Mouse (Mus musculus) kidney, postnatal 10 days (tissue): ENCODE data around the gene Pgrmc2.

Experiments used
- DNase-seq: peaks from one replicate; pipeline ENCODE4 v3.0.0; 2021; ENCODE audit warnings: mixed read lengths

Pgrmc2 gene

DNA sequence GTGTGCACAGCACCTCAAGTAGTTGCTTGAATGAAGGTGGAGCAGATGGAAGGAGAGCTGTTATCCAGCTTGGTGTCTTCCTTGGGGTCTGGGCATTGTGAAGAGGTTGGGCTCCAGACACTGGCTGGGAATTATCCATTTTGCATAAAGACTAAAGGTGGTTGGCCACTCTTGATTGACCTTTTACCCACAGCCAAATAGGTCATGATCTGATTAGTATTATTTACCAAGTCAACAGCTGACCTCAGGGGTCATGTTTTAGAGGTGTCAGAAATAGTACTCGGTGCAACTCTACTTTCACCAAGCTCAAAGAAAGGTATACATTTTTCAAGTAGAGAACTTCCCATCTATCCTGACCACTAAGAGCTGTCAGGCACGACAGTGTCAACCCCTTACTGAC, 17.5 kb downstream of the Pgrmc2 start:
- DNase-seq: no peak

DNA sequence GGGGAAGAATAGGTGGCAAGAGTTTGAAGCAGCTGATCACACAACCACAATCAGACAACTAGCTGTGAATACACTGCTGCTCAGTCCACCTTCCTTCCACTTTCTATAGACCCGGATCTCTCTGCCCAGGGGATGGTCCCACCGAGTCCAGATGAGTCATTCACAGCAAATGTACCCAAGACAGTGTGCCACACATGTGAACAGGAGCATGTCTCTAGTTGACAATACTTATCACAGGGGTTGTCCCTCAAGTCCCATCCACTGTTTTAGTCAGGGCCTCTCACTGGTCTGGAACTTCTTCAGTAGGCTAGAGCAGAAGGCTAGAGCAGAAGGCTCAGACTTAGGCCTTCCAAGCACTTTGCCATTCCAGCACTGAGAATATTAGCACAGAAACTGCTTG, 20.1 kb downstream of the Pgrmc2 start:
- DNase-seq: no peak

DNA sequence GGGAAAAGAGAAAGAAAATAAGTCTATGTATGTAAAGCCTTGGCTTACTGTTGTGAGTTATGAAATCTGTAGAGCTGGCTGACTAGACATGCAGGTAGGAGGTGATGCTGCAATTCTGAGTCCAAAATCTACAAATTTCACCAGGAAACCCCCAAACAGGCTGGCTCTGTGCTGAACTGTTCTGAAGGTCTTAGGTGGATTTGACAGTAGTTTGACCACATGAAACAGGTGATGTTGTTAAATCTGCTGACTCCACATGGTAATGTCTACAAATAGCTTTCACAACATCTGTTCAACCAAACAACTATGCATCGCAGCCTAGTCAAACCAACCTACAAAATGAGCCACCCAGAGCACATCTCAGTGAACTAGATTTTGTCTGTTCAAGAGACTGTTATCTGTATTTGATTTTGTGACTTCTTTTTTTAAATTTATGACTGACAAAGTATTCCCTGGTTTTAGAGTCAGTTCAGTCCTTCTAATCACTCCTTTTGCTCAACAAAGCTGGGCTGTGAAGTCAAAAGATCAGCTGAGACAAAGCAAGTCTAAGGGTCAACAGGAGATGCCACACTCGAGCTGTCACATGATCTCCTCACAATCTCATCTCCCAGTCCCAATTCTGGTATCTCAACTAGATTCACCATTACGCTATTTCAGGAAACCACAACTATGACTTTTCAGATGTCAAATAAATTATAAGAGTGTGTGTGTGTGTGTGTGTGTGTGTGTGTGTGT, 20.8 kb downstream of the Pgrmc2 start:
- DNase-seq: no peak

DNA sequence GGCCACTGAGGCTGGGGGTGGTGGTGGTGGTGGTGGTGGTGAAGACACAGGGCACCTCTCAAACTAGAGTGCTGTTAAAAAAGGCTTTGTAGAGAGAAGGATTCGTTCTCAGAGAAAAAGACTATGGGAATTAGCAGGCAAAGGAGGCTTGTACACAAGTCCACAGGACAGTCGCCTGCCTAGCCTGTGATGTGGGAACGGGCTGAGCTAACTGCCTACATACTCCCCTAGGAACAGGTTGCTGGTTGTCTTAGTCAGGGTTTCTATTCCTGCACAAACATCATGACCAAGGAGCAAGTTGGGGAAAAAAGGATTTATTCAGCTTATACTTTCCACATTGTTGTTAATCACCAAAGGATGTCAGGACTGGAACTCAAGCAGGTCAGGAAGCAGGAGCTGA, 23.6 kb downstream of the Pgrmc2 start:
- no peak for DNase-seq

DNA sequence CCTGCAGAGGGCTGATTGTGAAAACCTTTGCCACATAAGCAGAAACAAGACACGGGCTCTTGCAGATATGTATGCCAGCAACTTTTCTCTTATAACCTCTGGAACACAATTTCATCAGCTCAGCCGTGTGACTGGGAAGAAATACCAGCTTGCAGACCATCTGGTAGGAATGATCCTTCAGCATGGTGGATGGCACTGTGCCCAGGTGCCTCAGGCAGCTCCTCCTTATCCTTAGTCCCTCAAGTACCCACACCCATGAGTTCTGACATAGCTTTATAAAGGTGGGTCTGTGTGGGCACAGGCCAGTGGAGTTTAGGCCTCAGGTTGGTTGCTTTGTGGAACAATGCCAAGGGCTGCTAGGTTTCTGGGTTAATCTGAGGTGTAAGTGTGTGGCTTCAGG, 24.5 kb downstream of the Pgrmc2 start:
- DNase-seq: peak; percentile 18

DNA sequence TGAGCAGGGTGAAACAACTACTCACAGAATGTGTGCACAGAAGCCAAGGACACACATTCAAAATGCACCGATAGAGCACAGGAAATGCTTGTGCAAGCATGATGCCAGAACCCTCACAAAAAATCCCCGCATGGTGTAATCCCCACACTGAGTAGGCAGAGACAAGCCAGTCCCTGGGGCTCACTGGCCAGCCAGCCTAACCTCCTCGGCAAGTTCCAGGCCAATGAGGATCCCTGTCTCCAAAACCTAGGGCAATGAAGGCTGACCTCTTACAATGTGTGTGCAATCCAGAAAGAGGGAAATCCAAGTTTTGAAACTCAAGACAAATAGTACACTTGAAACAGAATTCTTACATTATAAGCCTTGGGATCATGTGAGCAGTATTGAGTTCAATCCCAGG, 29.5 kb downstream of the Pgrmc2 start:
- DNase-seq: no peak

DNA sequence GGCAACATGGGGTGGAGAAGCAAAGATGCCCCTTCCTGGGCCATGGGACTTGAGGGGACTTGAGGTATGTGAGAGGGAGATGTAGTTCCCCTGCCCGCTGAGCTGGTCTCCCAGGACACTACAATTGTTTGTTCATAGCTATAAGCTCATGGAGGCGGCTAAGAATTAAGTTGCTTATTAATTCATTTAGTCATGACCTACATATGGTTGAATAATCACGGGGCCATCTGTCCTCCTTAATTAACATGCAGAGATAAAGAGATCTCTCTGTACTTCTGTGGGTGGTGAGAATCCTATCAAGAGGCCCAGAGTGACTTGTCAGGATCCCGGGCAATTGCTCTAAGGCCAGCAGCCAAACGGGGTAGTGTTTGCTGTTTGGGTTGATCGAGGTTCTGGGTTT, 35.0 kb downstream of the Pgrmc2 start:
- no peak for DNase-seq

DNA sequence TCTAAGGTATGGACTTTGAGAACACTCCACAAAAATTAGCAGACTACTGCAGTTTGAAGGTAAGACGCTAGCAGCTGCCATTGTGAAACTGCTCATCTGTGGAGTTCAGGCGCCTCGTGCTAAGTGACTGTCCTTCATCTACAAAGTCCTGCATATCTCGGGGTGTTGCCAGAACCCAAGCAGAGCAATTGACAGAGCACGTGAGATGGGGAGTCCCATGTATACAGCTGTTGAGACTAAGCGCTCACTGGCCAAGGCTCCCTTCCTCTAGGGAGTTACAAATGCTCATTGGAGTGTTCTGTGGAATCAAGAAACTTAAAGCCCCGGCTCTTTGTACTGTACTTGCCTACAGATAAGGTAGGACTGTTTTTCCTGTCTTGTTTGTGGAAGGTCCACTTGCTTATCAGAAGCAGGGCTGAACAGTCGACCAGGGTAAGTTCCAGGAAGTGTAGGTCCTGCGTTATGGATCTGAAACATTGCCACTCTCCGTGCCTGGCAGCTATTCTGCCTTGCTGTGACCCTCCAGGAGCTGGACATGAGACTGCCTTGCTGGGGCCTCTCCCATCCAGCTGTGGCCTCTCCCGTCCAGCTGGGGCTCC, 39.0 kb downstream of the Pgrmc2 start:
- no peak for DNase-seq

DNA sequence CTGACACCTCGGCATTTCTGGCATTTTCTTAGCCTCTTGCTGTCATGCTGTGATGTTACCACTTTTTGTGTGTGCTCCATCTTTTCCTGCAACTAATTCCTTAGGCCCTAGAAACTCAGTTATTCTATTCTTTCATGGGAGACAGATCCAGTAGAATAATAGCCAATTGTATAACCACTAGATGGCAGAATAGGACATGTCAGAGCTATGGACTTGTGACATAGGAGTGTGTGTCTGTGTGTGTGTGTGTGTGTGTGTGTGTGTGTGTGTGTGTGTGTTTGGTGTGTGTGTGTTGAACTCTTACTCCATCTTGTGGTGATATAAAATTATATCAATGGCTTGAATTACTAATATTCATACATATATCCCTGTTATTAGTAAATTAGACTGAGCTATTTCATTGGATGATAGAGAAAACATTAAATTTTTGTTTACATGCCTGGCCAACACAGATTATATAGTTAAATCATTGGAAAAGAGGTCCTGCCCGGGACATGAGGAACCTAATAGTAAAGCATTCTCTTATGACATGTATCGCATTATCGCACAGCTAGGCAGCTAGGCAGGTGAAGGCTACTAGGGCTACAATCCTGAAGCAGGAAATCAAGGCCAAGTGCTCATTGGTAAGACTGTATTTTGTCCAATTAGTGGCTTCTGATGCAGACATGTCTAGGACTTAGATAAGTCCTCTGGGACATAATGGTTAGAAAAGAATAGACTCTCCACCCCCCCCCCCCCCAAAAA, 40.5 kb downstream of the Pgrmc2 start:
- peak; percentile 54 for DNase-seq

DNA sequence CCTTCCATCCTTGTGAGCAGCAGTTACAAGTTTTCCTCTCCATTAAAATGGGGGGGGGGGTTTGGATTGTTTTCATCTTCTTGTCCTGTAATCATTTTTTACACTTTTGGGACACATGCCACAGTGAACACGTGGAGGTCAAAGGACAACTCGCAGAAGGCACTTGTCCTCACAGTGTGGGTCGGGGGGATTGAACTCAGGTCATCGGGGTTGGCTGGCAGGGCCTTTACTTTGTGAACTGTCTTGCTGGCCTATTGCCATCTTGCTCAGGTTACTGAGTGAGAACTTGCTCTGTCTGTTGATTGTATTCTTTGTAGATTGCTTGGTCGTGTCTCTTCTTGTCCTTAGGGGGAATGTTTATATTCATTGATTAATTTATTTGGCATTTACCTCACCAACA, 41.6 kb downstream of the Pgrmc2 start:
- DNase-seq: no peak

DNA sequence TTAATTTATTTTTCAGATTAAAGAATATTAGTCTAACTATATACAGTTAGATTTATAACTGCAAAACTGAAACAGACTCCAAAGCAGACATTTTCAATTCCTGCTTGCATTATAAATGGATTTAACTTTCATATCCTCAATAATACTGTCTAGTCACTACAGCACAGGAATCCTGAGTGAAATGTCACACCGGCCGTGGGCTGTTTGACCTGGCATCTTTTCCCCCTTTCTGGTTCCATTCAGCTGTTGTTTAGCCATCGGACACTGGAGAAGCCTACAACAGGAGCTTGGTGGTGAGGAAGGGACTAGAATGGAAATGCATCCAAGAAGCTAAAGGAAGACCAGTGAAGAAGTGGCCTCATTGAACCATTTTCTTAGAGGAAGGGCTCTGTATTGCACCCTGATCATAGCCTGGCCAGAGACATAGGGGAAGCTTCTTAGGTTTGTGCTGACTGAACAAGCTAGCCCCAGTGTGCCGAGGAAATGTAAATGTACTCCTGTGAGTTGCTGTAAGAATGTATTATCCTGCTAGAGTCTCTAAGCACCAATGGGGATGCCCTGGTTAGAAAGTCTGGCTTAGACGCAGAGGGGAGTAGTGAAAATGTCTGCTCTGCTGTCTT, 44.4 kb downstream of the Pgrmc2 start:
- no peak for DNase-seq

DNA sequence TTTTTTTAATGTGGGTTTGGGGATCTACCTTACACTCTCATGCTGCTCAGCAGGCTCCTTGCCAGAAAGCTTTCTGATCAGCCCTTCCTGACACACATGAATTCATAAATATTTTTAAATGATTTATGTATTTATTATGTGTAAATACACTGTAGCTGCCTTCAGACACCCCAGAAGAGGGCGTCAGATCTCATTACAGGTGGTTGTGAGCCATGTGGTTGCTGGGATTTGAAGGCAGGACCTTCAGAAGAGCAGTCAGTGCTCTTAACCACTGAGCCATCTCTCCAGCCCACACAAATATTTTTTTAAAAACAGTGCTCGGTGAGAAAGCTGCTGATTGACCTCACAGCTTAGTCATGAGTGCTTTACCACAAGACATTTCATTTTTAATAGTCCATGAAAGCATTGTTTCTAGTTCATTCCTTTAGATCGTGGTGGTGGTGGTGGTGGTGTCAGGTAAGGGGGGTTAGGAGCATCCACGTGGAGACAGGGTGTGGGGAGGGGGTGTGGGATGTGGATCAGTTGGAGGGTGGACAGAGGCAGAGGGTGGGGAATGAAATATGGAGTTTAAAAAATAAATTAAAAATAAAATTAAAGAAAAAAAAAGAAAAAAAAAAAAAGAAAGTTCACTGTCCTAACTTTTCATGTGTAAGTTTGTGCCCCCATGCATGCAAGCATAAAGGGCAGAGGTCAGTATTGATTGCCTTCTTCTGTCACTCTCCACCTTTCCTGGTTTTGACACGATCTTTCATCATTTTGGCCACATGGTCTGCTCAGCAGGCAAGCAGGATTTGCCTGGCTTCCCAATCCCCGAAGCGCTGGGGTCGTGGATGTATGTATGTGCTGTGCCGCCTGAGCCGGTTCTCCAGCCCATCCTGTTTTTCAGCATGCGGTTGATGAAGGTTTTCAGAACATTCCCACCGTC, 51.3 kb downstream of the Pgrmc2 start:
- no peak for DNase-seq

DNA sequence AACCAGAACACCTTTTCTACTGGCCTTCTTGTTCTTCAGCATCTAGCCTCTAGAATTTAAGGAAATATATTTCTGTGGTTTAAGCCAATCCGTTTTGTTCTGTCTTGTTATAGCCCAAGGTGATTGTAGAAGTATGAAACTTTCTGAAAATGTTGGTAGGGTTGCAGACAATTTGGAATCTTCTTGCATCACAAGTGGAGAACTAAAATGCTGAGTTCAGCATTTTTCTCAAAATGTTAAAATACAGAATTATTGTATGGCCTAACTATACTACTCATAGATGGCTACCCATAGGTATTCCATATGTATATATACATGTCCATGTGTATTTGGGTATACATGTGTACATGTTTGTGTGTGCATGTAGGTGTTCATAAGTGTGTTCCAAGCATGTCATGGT, 52.1 kb downstream of the Pgrmc2 start:
- DNase-seq: no peak

DNA sequence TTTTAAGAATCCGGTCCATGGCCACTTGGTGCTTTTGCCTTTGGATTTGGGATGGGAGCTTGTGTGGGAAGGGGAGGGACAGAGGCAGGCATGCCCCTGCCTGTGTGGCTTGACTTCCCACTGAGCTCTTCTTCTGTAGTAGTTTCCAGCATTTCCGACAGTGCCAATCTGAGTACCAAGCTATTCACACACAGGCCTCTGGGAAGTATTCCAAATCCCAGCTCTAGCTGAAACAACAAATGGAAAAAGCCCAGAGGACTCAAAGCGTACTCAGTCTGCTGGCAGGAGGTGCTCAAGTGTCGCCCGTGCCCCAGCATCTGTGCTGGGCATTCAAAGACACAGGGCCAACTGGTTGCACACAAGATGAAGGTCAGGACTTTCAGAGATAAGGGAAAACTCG, 60.9 kb downstream of the Pgrmc2 start:
- DNase-seq: no peak

DNA sequence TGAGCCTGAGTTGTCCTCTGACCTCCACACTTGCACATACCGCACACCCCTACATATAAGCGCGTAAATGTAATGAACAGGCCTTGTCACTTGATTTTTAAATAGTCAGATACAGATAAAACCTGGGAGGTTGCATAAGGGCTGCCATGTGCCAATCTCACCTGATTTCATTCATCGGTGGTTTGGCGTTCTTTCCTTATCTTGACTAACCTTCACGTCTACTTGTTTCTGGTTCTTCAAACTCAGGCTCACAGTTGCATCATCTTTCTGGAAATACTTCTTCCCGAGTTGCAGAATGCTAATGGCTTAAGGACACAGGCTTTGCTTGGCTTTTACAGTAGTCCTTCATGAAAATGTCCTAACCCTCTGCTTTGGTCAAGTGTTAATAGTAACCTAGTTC, 62.2 kb downstream of the Pgrmc2 start:
- DNase-seq: no peak

DNA sequence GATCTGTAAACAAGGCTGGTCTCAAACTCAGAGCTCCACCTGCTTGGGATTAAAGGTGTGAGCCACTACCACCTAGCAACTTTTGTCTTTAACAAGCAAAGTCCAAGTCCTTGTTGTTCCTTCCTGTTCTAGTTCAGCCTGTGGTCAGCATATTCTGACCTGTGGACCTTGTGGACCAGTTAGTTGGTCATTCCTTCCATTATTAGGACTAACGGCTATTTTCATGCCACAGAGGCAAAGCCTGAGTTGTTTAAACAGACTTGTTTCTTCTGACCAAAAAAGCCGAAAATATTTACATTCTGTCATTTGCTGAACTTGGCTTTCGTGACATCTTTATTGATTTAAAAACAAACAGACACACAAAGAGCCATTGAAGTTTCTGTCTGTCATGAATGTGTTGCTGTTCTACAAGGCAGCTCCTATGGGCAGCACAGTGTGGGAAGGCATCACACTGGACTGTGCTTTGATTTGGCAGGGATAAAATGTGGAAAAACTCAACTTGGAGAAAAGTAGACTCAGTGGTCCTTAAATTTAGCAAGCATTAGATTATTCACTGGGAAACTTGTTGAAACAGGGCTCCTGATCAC, 64.7 kb downstream of the Pgrmc2 start:
- no peak for DNase-seq
